Mouse (Mus musculus) stomach, embryonic 15.5 days (tissue): ENCODE results near the gene Irgm1. TPM values are rescaled to one million over a fixed set of nuclear protein-coding genes. Genes with fewer than 3 reads are reported as not detected.

ENCODE experiments used
- ATAC-seq: fragments of 200-750 bp; cut with Nextera tagmentation; 2 replicates; pipeline ENCODE4 v1.8.0; 2017; ENCODE audit warnings: low read depth, moderate number of reproducible peaks, moderate TSS enrichment; ENCODE audit not compliant: insufficient read depth, low FRiP score
- H3K27ac ChIP-seq: fragments of 300-500 bp; sonication (generic); 2 replicates; pipeline ENCODE4 v1.5.1; 2015; ENCODE audit warnings: mild to moderate bottlenecking, inconsistent platforms
- H3K27me3 ChIP-seq: fragments of 300-500 bp; sonication (generic); replicated peaks from 2 replicates; pipeline ENCODE4 v1.6.1; 2015; ENCODE audit warnings: inconsistent platforms
- H3K36me3 ChIP-seq: fragments of 300-500 bp; sonication (generic); 2 replicates; pipeline ENCODE4 v1.6.1; 2015; ENCODE audit warnings: inconsistent platforms
- H3K4me1 ChIP-seq: fragments of 300-500 bp; sonication (generic); 2 replicates; pipeline ENCODE4 v1.6.1; 2015; ENCODE audit warnings: inconsistent platforms
- H3K4me2 ChIP-seq: fragments of 300-500 bp; sonication (generic); 2 replicates; pipeline ENCODE4 v1.6.1; 2015; ENCODE audit warnings: mild to moderate bottlenecking, inconsistent platforms
- H3K4me3 ChIP-seq: fragments of 300-500 bp; sonication (generic); replicated peaks from 2 replicates; pipeline ENCODE4 v1.5.1; 2015; ENCODE audit warnings: inconsistent platforms
- H3K9ac ChIP-seq: fragments of 300-500 bp; sonication (generic); 2 replicates; pipeline ENCODE4 v1.6.1; 2015; ENCODE audit warnings: inconsistent platforms
- H3K9me3 ChIP-seq: fragments of 300-500 bp; sonication (generic); 2 replicates; pipeline ENCODE4 v1.6.1; 2016; ENCODE audit warnings: inconsistent platforms
- WGBS: fragments of 180-500 bp; shearing (Covaris S2); methylation state at CpG from one replicate; pipeline ENCODE4 v1.1.7; 2015; 5-methylcytosine and 5-hydroxymethylcytosine counted together
- polyA plus RNA-seq: library from polyadenylated mRNA; unstranded; fragments of >200 nt; fragmentation: Nextera tagmentation; extraction: Ambion mirVana; gene quantifications from 2 replicates; pipeline ENCODE4 v1.2.1, GENCODE M21; 2015

The Irgm1 gene
- polyA plus RNA-seq, 1 experiment from 2014 or later: 14.3 TPM

- Histone ChIP-seq H3K9ac (no peak overlapping the region), H3K4me3 (no peak overlapping the region), H3K4me1 (peaks cover 25% of the 10 kb centered on the region), H3K36me3 (no peaks in the 10 kb centered on the region), H3K27ac (peak overlapping the region; percentile 88), H3K4me2 (no peak overlapping the region), H3K27me3 (no peaks in the 10 kb centered on the region), H3K9me3 (no peaks in the 10 kb centered on the region)
- ATAC-seq: peak; percentile 47
- WGBS: 53% methylated on average over 10 of the region's 10 CpGs
These were observed 2.3 kb upstream of the Irgm1 start for GRCm38 (mm10) chr11:48873591-48874290.

- WGBS: 66% methylated on average over 7 of the region's 7 CpGs
These were observed 1.3 kb upstream of the Irgm1 start for GRCm38 (mm10) chr11:48872695-48873300.

GRCm38 (mm10) chr11:48871817-48872541 is 496 bp upstream of the Irgm1 start:
- no peaks in the 10 kb centered on the region for H3K9me3 ChIP-seq
- H3K4me3 ChIP-seq: peak overlapping the region; percentile 52
- 14% methylated on average over 17 of the region's 17 CpGs for whole genome bisulfite sequencing
- H3K9ac ChIP-seq: peak overlapping the region; percentile 37
- H3K27me3 ChIP-seq: no peaks in the 10 kb centered on the region
- H3K4me2 ChIP-seq: peak overlapping the region; percentile 81
- ATAC-seq: no peak
- H3K4me1 ChIP-seq: peaks cover 25% of the 10 kb centered on the region
- H3K27ac ChIP-seq: peak overlapping the region; percentile 88
- H3K36me3 ChIP-seq: no peaks in the 10 kb centered on the region

More at GRCm38 (mm10) chr11:48872695-48873300, 1.3 kb upstream of the Irgm1 start:
- Histone ChIP-seq H3K9me3 (no peaks in the 10 kb centered on the region), H3K27ac (peak overlapping the region; percentile 88), H3K36me3 (no peaks in the 10 kb centered on the region), H3K4me1 (peaks cover 25% of the 10 kb centered on the region), H3K9ac (no peak overlapping the region), H3K4me3 (0 out of 2 replicates have a peak overlapping the region, but pooled peaks have one; percentile 52), H3K27me3 (no peaks in the 10 kb centered on the region), H3K4me2 (peak overlapping the region; percentile 81)
- peak; percentile 48 for ATAC-seq

- WGBS: 26% methylated on average over 7 of the region's 7 CpGs
- Histone ChIP-seq H3K4me1 (peaks cover 25% of the 10 kb centered on the region), H3K4me3 (peak overlapping the region; percentile 52), H3K36me3 (no peaks in the 10 kb centered on the region), H3K9me3 (no peaks in the 10 kb centered on the region), H3K27me3 (no peaks in the 10 kb centered on the region), H3K4me2 (peak overlapping the region; percentile 81), H3K27ac (peak overlapping the region; percentile 88), H3K9ac (peak overlapping the region; percentile 37)
- ATAC-seq: no peak
These were observed 702 bp downstream of the Irgm1 start for GRCm38 (mm10) chr11:48870781-48871180.

GRCm38 (mm10) chr11:48869380-48870110 is 1.9 kb downstream of the Irgm1 start:
- H3K9ac ChIP-seq: no peak overlapping the region; the same call in 1 of the 2 replicates
- peak; percentile 38; the same call in 1 of the 2 replicates for ATAC-seq
- 41% methylated on average over 7 of the region's 7 CpGs for WGBS

GRCm38 (mm10) chr11:48866481-48866880 is 5.0 kb downstream of the Irgm1 start:
- Histone ChIP-seq H3K27me3 (no peaks in the 10 kb centered on the region), H3K4me3 (no peak overlapping the region), H3K4me1 (peaks cover 11% of the 10 kb centered on the region; the same call in 1 of the 2 replicates), H3K9me3 (no peaks in the 10 kb centered on the region), H3K36me3 (peaks cover 4% of the 10 kb centered on the region; the same call in 1 of the 2 replicates), H3K27ac (no peak overlapping the region), H3K9ac (no peak overlapping the region), H3K4me2 (no peak overlapping the region)
- WGBS: 96% methylated on average over 9 of the region's 9 CpGs
- no peak for ATAC-seq

More at GRCm38 (mm10) chr11:48869380-48870110, 1.9 kb downstream of the Irgm1 start:
- peak overlapping the region; percentile 16; the same call in 1 of the 2 replicates for H3K27ac ChIP-seq
- H3K4me2 ChIP-seq: peak overlapping the region; percentile 81
- no peaks in the 10 kb centered on the region for H3K9me3 ChIP-seq
- H3K27me3 ChIP-seq: no peaks in the 10 kb centered on the region
- H3K36me3 ChIP-seq: peaks cover 4% of the 10 kb centered on the region; the same call in 1 of the 2 replicates
- peaks cover 25% of the 10 kb centered on the region for H3K4me1 ChIP-seq
- H3K4me3 ChIP-seq: peak overlapping the region; percentile 52

- ATAC-seq: no peak
- 81% methylated on average over 3 of the region's 3 CpGs for WGBS
- Histone ChIP-seq H3K4me2 (no peak overlapping the region), H3K27me3 (no peaks in the 10 kb centered on the region), H3K9ac (no peak overlapping the region), H3K4me3 (no peak overlapping the region), H3K36me3 (peaks cover 4% of the 10 kb centered on the region; the same call in 1 of the 2 replicates), H3K27ac (no peak overlapping the region), H3K9me3 (no peaks in the 10 kb centered on the region), H3K4me1 (no peaks in the 10 kb centered on the region)
These were observed 7.7 kb downstream of the Irgm1 start for GRCm38 (mm10) chr11:48863808-48864207.

GRCm38 (mm10) chr11:48862784-48863319 is 8.6 kb downstream of the Irgm1 start:
- Histone ChIP-seq H3K27me3 (no peaks in the 10 kb centered on the region), H3K4me2 (no peak overlapping the region), H3K4me3 (no peak overlapping the region), H3K4me1 (0 out of 2 replicates have a peak, but pooled peaks cover 8% of the 10 kb centered on the region), H3K9ac (no peak overlapping the region), H3K27ac (no peak overlapping the region), H3K36me3 (peaks cover 4% of the 10 kb centered on the region; the same call in 1 of the 2 replicates), H3K9me3 (no peaks in the 10 kb centered on the region)
- ATAC-seq: no peak
- 78% methylated on average over 1 of the region's 1 CpGs for WGBS

- H3K9me3 ChIP-seq: no peaks in the 10 kb centered on the region
- under 1% methylated on average over 6 of the region's 6 CpGs for WGBS
- no peak overlapping the region for H3K9ac ChIP-seq
- H3K27ac ChIP-seq: no peak overlapping the region
- no peaks in the 10 kb centered on the region for H3K27me3 ChIP-seq
- H3K4me1 ChIP-seq: peaks cover 18% of the 10 kb centered on the region
- H3K4me2 ChIP-seq: peak overlapping the region; percentile 67
- peak overlapping the region; percentile 66; the same call in 1 of the 2 replicates for H3K4me3 ChIP-seq
- ATAC-seq: no peak
- H3K36me3 ChIP-seq: no peaks in the 10 kb centered on the region
These were observed 12.5 kb downstream of the Irgm1 start for GRCm38 (mm10) chr11:48859014-48859413.

GRCm38 (mm10) chr11:48853474-48854180 is 17.9 kb downstream of the Irgm1 start:
- Histone ChIP-seq H3K27me3 (no peaks in the 10 kb centered on the region), H3K4me1 (peaks cover 23% of the 10 kb centered on the region), H3K27ac (0 out of 2 replicates have a peak overlapping the region, but pooled peaks have one; percentile 27), H3K4me3 (peak overlapping the region; percentile 66), H3K36me3 (no peaks in the 10 kb centered on the region), H3K9me3 (no peaks in the 10 kb centered on the region), H3K4me2 (peak overlapping the region; percentile 93), H3K9ac (peak overlapping the region; percentile 47; the same call in 1 of the 2 replicates)
- ATAC-seq: peak; percentile 68
- under 1% methylated on average over 31 of the region's 31 CpGs for WGBS
